Mouse (Mus musculus): Measurements from ENCODE around the gene Zdhhc23. TPM values are rescaled to one million over a fixed set of nuclear protein-coding genes. Genes with fewer than 3 reads are reported as not detected.
A peak's percentile ranks its signal among the peaks of the same experiment; 100 is the strongest.

Zdhhc23 gene
- polyA plus RNA-seq (2014; fragmentation: Nextera tagmentation; extraction: Ambion mirVana), result 0.28 and 1.3 TPM in 2 replicates

GRCm38 (mm10) chr16:43979328-43980109 lies at the start of gene Zdhhc23:
Gene Zdhhc23 (minus strand): TSS chr16:43979791.
- H3K9ac ChIP-seq (ENCODE audit: low read depth, low read length), result peak within 1 kb of the TSS; percentile 49
- peak; percentile 84 for ATAC-seq (ENCODE audit: low FRiP score)
- peak; percentile 53 for DNase-seq (ENCODE audit: low spot score)
- WGBS, result under 1% methylated on average over 59 of the region's 103 CpGs
- peak within 1 kb of the TSS; percentile 99 for H3K4me2 ChIP-seq (replicated peaks; ENCODE audit: low read depth, low read length)
- no peaks in the 10 kb centered on the region for H3K36me3 ChIP-seq (ENCODE audit: control insufficient read depth, insufficient read depth, low read length)
- no peaks in the 10 kb centered on the region; the same call in 1 of the 2 replicates for H3K4me1 ChIP-seq (replicated peaks; ENCODE audit: control insufficient read depth, insufficient read depth, low read length)
- peaks cover 14% of the 10 kb centered on the region; the same call in 1 of the 2 replicates for H3K27me3 ChIP-seq (ENCODE audit: control insufficient read depth, insufficient read depth, low read length)
- no peak within 1 kb of the TSS for H3K27ac ChIP-seq (ENCODE audit: low read depth, low read length)
- peak within 1 kb of the TSS; percentile 67 for H3K4me3 ChIP-seq (ENCODE audit: low read depth, low read length)
- H3K9me3 ChIP-seq (ENCODE audit: control insufficient read depth, low read length), result no peaks in the 10 kb centered on the region

DNA sequence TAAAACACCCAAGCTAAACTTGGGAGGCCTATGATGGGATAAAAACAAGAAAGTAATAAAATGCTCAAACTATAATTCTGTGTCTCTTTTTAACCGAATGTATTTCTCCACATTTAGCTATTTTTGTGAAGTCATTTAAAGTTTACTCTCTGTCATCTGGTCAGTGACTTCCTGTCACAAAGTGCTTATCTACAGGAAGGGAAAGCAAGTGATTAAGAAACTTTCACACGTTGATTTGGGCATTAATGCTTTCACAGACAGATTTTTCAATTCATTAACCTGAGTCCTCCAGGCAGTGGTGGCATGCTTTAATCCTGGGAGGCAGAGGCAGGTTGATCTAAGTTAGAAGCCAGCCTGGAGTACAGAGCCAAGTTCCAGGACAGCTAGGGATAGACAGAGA lies 49.7 kb upstream of the Zdhhc23 start:
- Histone ChIP-seq H3K4me1 (replicated peaks; ENCODE audit: control insufficient read depth, insufficient read depth, low read length) (no peaks in the 10 kb centered on the region), H3K27ac (ENCODE audit: low read depth, low read length) (no peak overlapping the region), H3K36me3 (ENCODE audit: control insufficient read depth, insufficient read depth, low read length) (no peaks in the 10 kb centered on the region), H3K27me3 (ENCODE audit: control insufficient read depth, insufficient read depth, low read length) (no peaks in the 10 kb centered on the region), H3K9ac (ENCODE audit: low read depth, low read length) (no peak overlapping the region), H3K4me2 (replicated peaks; ENCODE audit: low read depth, low read length) (no peak overlapping the region), H3K4me3 (ENCODE audit: low read depth, low read length) (no peak overlapping the region), H3K9me3 (ENCODE audit: control insufficient read depth, low read length) (no peaks in the 10 kb centered on the region)
- 75% methylated on average over 2 of the region's 2 CpGs for WGBS
- DNase-seq (ENCODE audit: low spot score), result no peak
- ATAC-seq (ENCODE audit: low FRiP score), result no peak

DNA sequence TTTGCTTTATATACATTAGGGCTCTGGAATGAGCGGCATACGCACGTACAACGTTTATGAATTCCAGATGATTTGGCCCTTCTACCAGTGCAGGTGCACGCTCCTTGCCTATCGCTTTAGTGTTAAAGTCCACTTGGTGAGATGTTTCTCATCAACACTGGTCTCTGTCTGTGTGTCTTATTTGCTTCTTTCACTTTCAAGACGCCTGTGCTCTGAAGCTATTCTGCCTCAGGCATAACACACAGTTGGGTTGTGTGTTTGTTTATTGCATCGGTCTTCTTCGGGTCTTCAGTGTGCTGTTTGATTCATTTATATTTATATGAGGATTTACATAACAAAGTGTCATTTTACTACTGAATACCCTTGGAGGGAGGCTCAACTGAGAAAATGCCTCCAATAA lies 47.2 kb upstream of the Zdhhc23 start:
- H3K27ac ChIP-seq (ENCODE audit: low read depth, low read length), result no peak overlapping the region
- no peak overlapping the region for H3K9ac ChIP-seq (ENCODE audit: low read depth, low read length)
- no peak for ATAC-seq (ENCODE audit: low FRiP score)
- 92% methylated on average over 9 of the region's 9 CpGs for WGBS
- no peaks in the 10 kb centered on the region for H3K9me3 ChIP-seq (ENCODE audit: control insufficient read depth, low read length)
- no peak for DNase-seq (ENCODE audit: low spot score)
- H3K4me2 ChIP-seq (replicated peaks; ENCODE audit: low read depth, low read length), result no peak overlapping the region
- H3K4me3 ChIP-seq (ENCODE audit: low read depth, low read length), result no peak overlapping the region
- no peaks in the 10 kb centered on the region for H3K4me1 ChIP-seq (replicated peaks; ENCODE audit: control insufficient read depth, insufficient read depth, low read length)
- no peaks in the 10 kb centered on the region for H3K36me3 ChIP-seq (ENCODE audit: control insufficient read depth, insufficient read depth, low read length)
- H3K27me3 ChIP-seq (ENCODE audit: control insufficient read depth, insufficient read depth, low read length), result no peaks in the 10 kb centered on the region

DNA sequence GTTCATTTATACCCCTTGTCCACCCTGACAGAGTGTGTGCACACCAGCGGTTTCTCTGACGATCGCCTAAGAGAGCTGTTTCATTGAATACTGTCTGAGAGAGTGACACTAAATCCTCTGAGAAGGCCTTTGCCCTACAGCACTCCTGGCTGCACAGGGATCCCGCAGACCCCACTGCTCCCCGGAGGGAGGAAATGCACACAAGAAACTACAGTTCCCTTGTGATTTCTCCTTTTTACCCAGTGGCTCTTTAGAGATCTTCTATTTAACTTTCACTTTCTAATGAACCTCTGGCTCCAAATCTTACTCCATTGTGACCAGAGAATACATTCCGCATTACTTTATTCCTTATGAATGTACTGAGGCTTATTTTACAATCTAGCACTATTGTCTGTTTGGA lies 46.6 kb upstream of the Zdhhc23 start:
- H3K4me3 ChIP-seq (ENCODE audit: low read depth, low read length), result no peak overlapping the region
- no peak overlapping the region for H3K4me2 ChIP-seq (replicated peaks; ENCODE audit: low read depth, low read length)
- H3K36me3 ChIP-seq (ENCODE audit: control insufficient read depth, insufficient read depth, low read length), result no peaks in the 10 kb centered on the region
- DNase-seq (ENCODE audit: low spot score) (no peak), ATAC-seq (ENCODE audit: low FRiP score) (no peak)
- WGBS, result 77% methylated on average over 6 of the region's 6 CpGs
- H3K27me3 ChIP-seq (ENCODE audit: control insufficient read depth, insufficient read depth, low read length), result no peaks in the 10 kb centered on the region
- no peaks in the 10 kb centered on the region for H3K4me1 ChIP-seq (replicated peaks; ENCODE audit: control insufficient read depth, insufficient read depth, low read length)
- no peaks in the 10 kb centered on the region for H3K9me3 ChIP-seq (ENCODE audit: control insufficient read depth, low read length)
- H3K27ac ChIP-seq (ENCODE audit: low read depth, low read length), result no peak overlapping the region
- H3K9ac ChIP-seq (ENCODE audit: low read depth, low read length), result no peak overlapping the region

DNA sequence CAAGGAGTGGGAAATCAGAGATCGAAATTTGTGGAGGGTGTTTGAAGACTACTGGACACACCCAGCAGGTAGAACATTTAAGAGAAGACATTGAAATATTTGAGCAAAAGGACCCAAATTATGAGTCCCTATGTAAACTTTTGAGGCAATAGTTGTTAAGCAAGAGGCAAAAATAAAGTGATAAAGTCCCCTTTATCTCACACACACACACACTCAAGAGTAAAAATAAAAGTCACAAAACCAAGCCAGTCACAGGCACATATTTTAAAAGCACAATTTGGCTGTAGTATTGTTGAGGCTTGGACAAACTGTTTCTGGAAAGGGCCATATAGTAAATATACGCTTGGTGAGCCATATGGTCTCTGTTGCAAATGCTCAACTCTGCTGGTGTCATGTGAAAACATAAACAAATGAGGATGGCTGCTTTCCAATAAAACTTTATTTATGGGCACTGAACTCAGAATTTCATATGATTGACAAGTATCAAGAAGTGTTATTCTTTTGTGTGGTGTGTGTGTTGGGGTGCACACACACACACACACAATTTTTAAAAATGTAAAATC lies 39.5 kb upstream of the Zdhhc23 start:
- Histone ChIP-seq H3K4me2 (replicated peaks; ENCODE audit: low read depth, low read length) (no peak overlapping the region), H3K9me3 (ENCODE audit: control insufficient read depth, low read length) (no peaks in the 10 kb centered on the region), H3K4me1 (replicated peaks; ENCODE audit: control insufficient read depth, insufficient read depth, low read length) (no peaks in the 10 kb centered on the region), H3K4me3 (ENCODE audit: low read depth, low read length) (no peak overlapping the region), H3K27ac (ENCODE audit: low read depth, low read length) (no peak overlapping the region), H3K9ac (ENCODE audit: low read depth, low read length) (no peak overlapping the region), H3K27me3 (ENCODE audit: control insufficient read depth, insufficient read depth, low read length) (no peaks in the 10 kb centered on the region), H3K36me3 (ENCODE audit: control insufficient read depth, insufficient read depth, low read length) (no peaks in the 10 kb centered on the region)
- DNase-seq (ENCODE audit: low spot score) (no peak), ATAC-seq (ENCODE audit: low FRiP score) (no peak)
- 93% methylated on average over 2 of the region's 2 CpGs for WGBS

GRCm38 (mm10) chr16:44018372-44018771 lies 38.8 kb upstream of the Zdhhc23 start:
- ATAC-seq (ENCODE audit: low FRiP score) (no peak), DNase-seq (ENCODE audit: low spot score) (no peak)
- Histone ChIP-seq H3K27ac (ENCODE audit: low read depth, low read length) (no peak overlapping the region), H3K36me3 (ENCODE audit: control insufficient read depth, insufficient read depth, low read length) (no peaks in the 10 kb centered on the region), H3K4me1 (replicated peaks; ENCODE audit: control insufficient read depth, insufficient read depth, low read length) (no peaks in the 10 kb centered on the region), H3K27me3 (ENCODE audit: control insufficient read depth, insufficient read depth, low read length) (no peaks in the 10 kb centered on the region), H3K4me3 (ENCODE audit: low read depth, low read length) (no peak overlapping the region), H3K9me3 (ENCODE audit: control insufficient read depth, low read length) (no peaks in the 10 kb centered on the region), H3K9ac (ENCODE audit: low read depth, low read length) (no peak overlapping the region), H3K4me2 (replicated peaks; ENCODE audit: low read depth, low read length) (no peak overlapping the region)
- 66% methylated on average over 7 of the region's 7 CpGs for WGBS

- Histone ChIP-seq H3K4me2 (replicated peaks; ENCODE audit: low read depth, low read length) (no peak overlapping the region), H3K4me3 (ENCODE audit: low read depth, low read length) (no peak overlapping the region), H3K9ac (ENCODE audit: low read depth, low read length) (no peak overlapping the region), H3K9me3 (ENCODE audit: control insufficient read depth, low read length) (no peaks in the 10 kb centered on the region), H3K27me3 (ENCODE audit: control insufficient read depth, insufficient read depth, low read length) (no peaks in the 10 kb centered on the region), H3K4me1 (replicated peaks; ENCODE audit: control insufficient read depth, insufficient read depth, low read length) (no peaks in the 10 kb centered on the region), H3K36me3 (ENCODE audit: control insufficient read depth, insufficient read depth, low read length) (no peaks in the 10 kb centered on the region), H3K27ac (ENCODE audit: low read depth, low read length) (no peak overlapping the region)
- ATAC-seq (ENCODE audit: low FRiP score), result no peak
- 84% methylated on average over 4 of the region's 4 CpGs for WGBS
- DNase-seq (ENCODE audit: low spot score), result no peak
These were observed 38.1 kb upstream of the Zdhhc23 start for GRCm38 (mm10) chr16:44017707-44018106.

DNA sequence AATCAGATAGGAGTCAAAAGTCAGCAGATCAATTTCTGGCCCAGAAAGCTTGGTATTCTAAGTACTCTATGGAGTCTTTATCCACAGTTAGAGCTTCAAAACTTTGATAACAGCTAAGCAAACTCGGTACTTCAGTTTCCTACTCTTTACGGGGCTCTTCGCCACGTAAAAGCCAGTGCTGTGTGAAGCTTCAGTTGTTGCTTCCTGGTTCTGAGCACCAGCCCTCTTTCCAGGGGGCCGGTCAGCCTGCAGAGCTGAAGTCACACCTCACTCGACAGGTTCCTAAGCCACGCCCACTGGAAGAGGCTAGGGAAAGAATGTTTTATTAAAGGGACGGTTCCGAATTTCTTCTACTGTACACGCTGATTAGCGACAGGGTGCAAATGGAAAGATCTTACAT lies 36.6 kb upstream of the Zdhhc23 start:
- DNase-seq (ENCODE audit: low spot score) (peak; percentile 9), ATAC-seq (ENCODE audit: low FRiP score) (no peak)
- Histone ChIP-seq H3K4me2 (replicated peaks; ENCODE audit: low read depth, low read length) (no peak overlapping the region), H3K27ac (ENCODE audit: low read depth, low read length) (no peak overlapping the region), H3K9ac (ENCODE audit: low read depth, low read length) (no peak overlapping the region), H3K36me3 (ENCODE audit: control insufficient read depth, insufficient read depth, low read length) (no peaks in the 10 kb centered on the region), H3K9me3 (ENCODE audit: control insufficient read depth, low read length) (no peaks in the 10 kb centered on the region), H3K4me1 (replicated peaks; ENCODE audit: control insufficient read depth, insufficient read depth, low read length) (no peaks in the 10 kb centered on the region), H3K4me3 (ENCODE audit: low read depth, low read length) (no peak overlapping the region), H3K27me3 (ENCODE audit: control insufficient read depth, insufficient read depth, low read length) (no peaks in the 10 kb centered on the region)
- 22% methylated on average over 11 of the region's 11 CpGs for WGBS

All from hindbrain, embryonic 11.5 days (tissue).